Mouse (Mus musculus): ENCODE data around the gene Avpr1b. TPM values are rescaled to one million over a fixed set of nuclear protein-coding genes. Genes with fewer than 3 reads are reported as not detected.
"Not testable (repeated sequence)": the region's sequence is repeated elsewhere in the genome, so short reads cannot be mapped to it uniquely, and the experiment has no call there.

Gene Avpr1b
- polyA plus RNA-seq, 1 experiment from 2014 or later, result not detected

DNA sequence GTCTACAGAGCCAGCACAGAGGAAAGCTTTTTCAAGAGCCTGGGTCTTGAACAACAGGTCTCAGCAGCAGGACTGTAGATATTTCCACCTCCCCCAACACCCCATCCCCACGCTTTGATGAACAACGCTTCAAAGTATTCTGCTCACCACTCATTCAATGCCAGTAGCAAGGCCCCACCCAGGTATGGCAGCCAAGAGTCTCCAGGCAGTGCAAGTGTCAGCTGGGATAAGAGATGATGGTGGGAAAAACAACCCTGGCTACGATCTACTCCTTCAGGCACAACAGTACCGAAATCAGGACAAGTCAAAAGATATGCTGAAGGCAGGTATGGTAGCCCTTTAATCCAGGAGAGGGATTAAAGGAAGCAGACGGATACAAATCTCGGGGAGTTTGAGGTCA, 27.2 kb downstream of the Avpr1b start:
- Histone ChIP-seq H3K36me3 (no peaks in the 10 kb centered on the region), H3K4me3 (no peak overlapping the region), H3K4me1 (peaks cover 17% of the 10 kb centered on the region), H3K9me3 (no peaks in the 10 kb centered on the region), H3K27me3 (ENCODE audit: insufficient read depth, poor library complexity, severe bottlenecking) (no peaks in the 10 kb centered on the region), H3K27ac (no peak overlapping the region)
- WGBS, result 81% methylated on average over 6 of the region's 6 CpGs
- DNase-seq (ENCODE audit: low spot score), result peak; percentile 47

DNA sequence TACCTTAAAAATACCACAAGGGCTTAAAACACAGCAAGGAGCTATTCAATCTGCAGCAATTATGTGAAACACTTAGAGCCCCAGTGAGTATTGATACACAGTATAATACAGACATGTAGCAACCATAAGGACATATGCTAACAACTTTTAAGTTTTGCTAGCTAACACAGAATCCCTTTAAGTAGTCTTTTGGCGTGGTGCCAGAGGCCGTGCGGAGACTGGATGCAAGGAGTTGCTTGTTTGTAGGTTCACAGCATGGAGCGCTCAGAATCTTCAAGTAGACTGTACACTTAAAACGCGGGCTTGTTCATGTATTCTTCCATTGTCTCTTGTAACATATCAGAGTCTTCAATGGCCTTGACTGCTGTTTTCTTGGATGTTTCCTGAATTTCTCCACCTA, 33.2 kb downstream of the Avpr1b start:
- not testable (repeated sequence) for H3K4me1 ChIP-seq; H3K27ac ChIP-seq; H3K9me3 ChIP-seq; H3K27me3 ChIP-seq (ENCODE audit: insufficient read depth, poor library complexity, severe bottlenecking); H3K4me3 ChIP-seq; H3K36me3 ChIP-seq
- DNase-seq (ENCODE audit: low spot score), result peak; percentile 33
- WGBS, result 86% methylated on average over 6 of the region's 6 CpGs

DNA sequence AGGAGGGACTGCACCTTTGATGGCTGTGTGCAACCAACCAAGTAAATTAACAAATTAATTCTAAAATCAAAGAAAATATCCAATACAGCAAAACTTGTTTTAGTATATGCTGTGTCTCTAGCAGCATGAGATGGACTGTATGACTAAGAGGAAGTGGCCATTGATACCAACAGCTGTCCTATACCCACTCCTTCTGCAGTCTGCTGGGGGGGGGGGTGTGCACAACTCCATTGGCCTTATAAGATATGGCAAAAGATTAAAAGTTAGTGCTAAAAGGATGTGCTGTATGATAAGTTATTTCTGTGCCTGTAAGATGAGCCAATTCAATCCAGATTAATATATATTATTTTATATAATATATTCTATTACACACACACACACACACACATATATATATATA, 35.5 kb downstream of the Avpr1b start:
- no peak for DNase-seq (ENCODE audit: low spot score)
- H3K4me1 ChIP-seq, result no peaks in the 10 kb centered on the region
- no peaks in the 10 kb centered on the region for H3K36me3 ChIP-seq
- no peak overlapping the region for H3K27ac ChIP-seq
- H3K4me3 ChIP-seq, result no peak overlapping the region
- no peaks in the 10 kb centered on the region for H3K27me3 ChIP-seq (ENCODE audit: insufficient read depth, poor library complexity, severe bottlenecking)
- H3K9me3 ChIP-seq, result no peaks in the 10 kb centered on the region

DNA sequence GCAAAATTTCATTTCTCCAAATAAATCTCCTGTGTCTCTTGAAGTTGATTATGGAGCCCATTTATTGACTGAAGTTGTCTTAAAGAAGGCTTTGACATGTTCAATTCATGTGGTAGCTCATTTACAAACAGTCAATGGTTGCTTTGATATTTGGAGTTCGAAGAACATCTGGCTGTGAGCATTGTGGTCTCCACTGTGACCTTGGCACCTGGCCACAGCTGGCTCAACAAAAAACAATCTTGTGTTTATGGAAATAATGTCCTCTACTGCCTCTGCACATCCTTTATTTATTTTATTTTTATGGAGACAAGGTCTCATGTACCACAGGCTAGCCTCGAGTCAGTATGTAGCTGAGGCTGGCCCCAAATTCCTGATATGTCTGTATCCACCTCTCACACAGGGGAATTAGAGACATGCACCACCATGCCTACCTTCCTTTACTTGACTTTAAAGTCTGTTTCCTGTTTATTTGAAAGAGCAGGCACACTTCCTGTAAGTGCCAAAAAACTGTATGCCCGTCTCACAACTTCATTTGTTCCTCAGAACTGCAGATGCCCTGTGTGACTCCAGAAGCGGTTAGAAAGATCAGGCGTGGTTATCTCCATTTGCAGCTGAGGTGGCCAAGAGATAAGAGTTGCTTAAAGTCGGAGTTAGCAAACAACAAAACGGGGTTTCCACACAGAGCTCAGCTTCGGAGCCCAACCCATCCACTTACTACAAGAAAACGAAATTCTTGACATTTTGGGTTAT, 38.9 kb downstream of the Avpr1b start, which contains the start of gene Ctse:
TSS of gene Ctse (plus strand) at position 516 of the 750 bp plus-strand sequence.
- Histone ChIP-seq H3K4me3 (no peak within 1 kb of the TSS), H3K27me3 (ENCODE audit: insufficient read depth, poor library complexity, severe bottlenecking) (no peaks in the 10 kb centered on the region), H3K4me1 (no peaks in the 10 kb centered on the region), H3K27ac (no peak within 1 kb of the TSS), H3K9me3 (no peaks in the 10 kb centered on the region), H3K36me3 (no peaks in the 10 kb centered on the region)
- 42% methylated on average over 9 of the region's 9 CpGs for WGBS
- no peak for DNase-seq (ENCODE audit: low spot score)

DNA sequence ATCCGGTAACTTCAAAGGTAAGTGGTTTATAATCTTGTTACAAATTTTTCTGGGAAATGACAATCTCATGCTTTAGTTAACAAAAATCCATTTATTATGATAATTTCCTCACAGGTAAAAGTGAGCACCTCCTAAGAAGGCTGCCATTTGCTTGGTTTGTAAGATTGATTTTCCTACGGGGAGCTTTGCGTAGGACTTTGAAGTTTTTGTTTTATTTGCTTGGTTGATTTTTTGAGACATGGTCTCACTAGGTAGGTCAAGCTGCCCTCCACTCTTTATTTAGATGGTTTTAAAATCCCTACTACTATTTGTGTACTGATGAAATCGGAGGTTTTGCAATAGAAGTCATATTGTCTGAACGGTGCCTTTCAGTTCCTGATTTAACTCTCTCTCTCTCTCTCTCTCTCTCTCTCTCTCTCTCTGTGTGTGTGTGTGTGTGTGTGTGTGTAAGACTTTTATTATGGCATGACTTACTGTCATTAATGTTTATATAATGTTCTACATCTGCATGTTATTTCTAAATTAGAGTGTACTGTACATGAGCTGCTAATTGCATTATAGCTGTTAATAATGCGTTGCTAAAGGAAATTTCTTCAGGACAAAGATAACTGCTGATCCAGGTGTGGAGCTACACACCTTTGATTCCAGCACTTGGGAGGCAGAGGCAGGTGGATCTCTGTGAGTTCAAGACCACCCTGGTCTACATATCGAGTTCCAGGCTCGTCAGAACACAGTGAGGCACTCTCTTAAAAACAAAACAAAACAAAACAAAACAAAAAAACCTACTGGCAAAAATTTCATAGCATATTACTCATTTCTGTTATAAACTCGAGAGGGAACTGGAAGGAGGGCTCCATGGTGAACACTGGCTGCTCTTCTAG, 39.7 kb downstream of the Avpr1b start:
- no peak for DNase-seq (ENCODE audit: low spot score)
- H3K27me3 ChIP-seq (ENCODE audit: insufficient read depth, poor library complexity, severe bottlenecking), result no peaks in the 10 kb centered on the region
- no peak overlapping the region for H3K4me3 ChIP-seq
- no peaks in the 10 kb centered on the region for H3K9me3 ChIP-seq
- H3K36me3 ChIP-seq, result no peaks in the 10 kb centered on the region
- whole genome bisulfite sequencing, result 88% methylated on average over 9 of the region's 9 CpGs
- no peak overlapping the region for H3K27ac ChIP-seq
- no peaks in the 10 kb centered on the region for H3K4me1 ChIP-seq

DNA sequence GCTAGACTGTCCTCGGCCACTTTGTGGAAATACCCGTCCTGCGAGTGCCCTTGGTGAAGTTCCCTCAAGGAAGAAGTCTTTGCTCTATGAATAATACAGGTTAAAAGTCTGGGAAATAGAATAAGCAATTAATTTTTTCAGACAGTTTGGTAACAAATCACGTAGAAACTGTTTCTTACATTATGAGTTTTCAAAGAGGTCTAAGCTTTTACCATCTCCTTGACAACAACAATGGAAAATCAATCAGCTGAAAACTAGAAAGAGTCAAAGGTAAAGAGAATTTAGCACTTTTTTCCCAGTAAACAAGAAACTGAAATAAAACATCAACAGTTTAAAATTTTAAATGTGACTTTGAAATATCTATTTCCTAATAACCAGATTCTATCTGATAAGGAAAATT, 41.0 kb downstream of the Avpr1b start:
- DNase-seq (ENCODE audit: low spot score), result no peak
- Histone ChIP-seq H3K4me1 (no peaks in the 10 kb centered on the region), H3K36me3 (no peaks in the 10 kb centered on the region), H3K27ac (no peak overlapping the region), H3K27me3 (ENCODE audit: insufficient read depth, poor library complexity, severe bottlenecking) (no peaks in the 10 kb centered on the region), H3K4me3 (no peak overlapping the region), H3K9me3 (no peaks in the 10 kb centered on the region)
- WGBS, result 87% methylated on average over 4 of the region's 4 CpGs

DNA sequence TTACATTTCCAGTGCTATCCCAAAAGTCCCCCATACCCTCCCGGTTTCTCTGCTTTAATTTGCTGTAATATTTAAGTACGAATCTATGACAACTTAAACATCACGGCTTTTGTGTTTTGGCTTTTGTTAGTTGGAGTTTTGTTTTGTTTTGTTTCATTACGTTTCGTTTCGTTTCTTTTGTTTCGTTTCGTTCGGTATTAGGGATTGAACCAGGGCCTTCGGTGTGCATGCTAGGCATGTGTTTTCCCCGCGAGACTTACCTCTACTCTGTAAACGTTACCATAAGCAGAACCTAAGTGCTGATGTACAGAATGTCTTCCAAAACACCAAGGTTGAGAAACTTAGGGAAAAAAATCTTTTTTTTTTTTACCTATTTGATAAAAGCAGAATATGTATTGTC, 42.5 kb downstream of the Avpr1b start:
- 90% methylated on average over 13 of the region's 13 CpGs for WGBS
- no peak for DNase-seq (ENCODE audit: low spot score)

DNA sequence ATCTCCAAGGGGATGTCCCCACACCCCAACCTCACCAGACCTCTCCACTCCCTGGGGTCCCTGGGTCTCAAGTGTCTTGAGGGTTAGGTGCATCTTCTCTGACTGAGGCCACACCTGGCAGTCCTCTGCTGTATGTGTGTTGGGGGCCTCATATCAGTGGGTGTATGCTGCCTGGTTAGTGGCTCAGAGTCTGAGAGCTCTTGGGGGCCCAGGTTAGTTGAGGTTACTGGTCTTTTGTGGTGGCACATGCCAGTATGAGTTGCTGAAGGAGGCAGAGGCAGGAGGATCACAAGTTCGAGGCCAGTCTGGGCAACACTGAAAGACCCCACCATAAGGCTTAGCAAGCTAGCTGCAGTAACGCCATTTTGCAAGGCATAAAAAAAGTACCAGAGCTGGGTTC, 43.2 kb downstream of the Avpr1b start:
- 89% methylated on average over 2 of the region's 2 CpGs for WGBS
- Histone ChIP-seq H3K27me3 (ENCODE audit: insufficient read depth, poor library complexity, severe bottlenecking) (no peaks in the 10 kb centered on the region), H3K4me1 (no peaks in the 10 kb centered on the region), H3K27ac (no peak overlapping the region), H3K36me3 (no peaks in the 10 kb centered on the region), H3K4me3 (no peak overlapping the region), H3K9me3 (no peaks in the 10 kb centered on the region)
- peak; percentile 62 for DNase-seq (ENCODE audit: low spot score)

More for the DNA sequence above, 42.5 kb downstream of the Avpr1b start:
- Histone ChIP-seq H3K4me1 (no peaks in the 10 kb centered on the region), H3K27ac (no peak overlapping the region), H3K9me3 (no peaks in the 10 kb centered on the region), H3K4me3 (no peak overlapping the region), H3K36me3 (no peaks in the 10 kb centered on the region), H3K27me3 (ENCODE audit: insufficient read depth, poor library complexity, severe bottlenecking) (no peaks in the 10 kb centered on the region)

DNA sequence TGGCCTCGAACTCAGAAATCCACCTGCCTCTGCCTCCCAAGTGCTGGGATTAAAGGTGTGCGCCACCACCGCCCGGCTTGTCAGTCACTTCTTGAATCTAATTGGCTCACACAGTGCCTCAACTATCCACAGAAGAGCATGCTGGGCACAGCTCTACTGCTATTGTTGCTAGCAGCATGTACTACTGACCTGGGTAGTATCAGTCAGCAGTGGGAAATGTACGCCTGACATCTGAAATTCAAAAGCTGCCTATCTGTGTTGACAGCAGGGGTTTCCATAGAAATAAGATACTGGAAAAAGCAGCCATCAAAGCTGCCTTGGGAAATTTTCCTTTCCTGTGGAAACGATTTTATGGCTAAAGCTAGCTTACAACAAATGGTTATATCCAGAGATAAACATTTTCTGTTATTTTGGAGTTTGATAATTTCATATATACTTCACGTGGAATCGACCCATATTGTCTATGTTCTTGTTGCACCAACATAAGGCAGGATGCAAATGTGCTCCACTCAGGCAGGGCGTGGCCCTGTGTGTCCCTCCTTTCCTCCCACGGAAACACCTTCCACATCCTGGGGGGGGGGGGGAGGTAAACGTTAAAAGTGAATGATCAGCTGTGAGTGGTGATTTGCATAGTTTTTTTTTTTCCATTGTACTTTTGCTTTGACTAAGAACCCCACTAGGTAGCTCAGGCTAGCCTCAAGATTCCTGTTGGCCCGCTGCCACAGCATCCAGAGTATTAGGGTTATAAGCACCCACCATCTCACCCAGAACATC, 53.8 kb downstream of the Avpr1b start:
- DNase-seq (ENCODE audit: low spot score), result peak; percentile 73
- Histone ChIP-seq H3K36me3 (no peaks in the 10 kb centered on the region), H3K27ac (peak overlapping the region; percentile 53; the same call in 1 of the 2 replicates), H3K4me3 (no peak overlapping the region), H3K27me3 (ENCODE audit: insufficient read depth, poor library complexity, severe bottlenecking) (no peaks in the 10 kb centered on the region), H3K9me3 (no peaks in the 10 kb centered on the region), H3K4me1 (peaks cover 14% of the 10 kb centered on the region)
- 65% methylated on average over 12 of the region's 12 CpGs for WGBS

DNA sequence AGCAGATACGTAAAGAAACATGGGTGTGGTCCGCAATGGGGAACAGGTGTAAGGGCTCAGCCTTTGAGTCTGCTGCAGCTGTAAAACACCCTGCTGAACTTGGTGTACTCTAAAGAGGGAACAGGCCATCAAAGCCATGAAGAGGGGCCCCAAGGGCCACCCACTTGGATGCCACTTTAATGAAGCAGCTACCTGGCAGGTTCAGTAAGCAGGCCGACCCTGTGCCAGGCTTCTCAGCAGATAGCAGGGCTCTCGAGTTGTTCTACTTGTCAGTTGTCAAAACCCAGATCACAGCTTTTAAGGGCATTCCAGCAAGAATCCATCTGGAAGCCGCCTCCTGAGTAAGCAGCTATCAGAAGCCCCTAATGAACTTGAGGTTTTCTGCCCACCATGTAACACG, 56.6 kb downstream of the Avpr1b start:
- Histone ChIP-seq H3K36me3 (no peaks in the 10 kb centered on the region), H3K27me3 (ENCODE audit: insufficient read depth, poor library complexity, severe bottlenecking) (0 out of 2 replicates have a peak, but pooled peaks cover 4% of the 10 kb centered on the region), H3K4me3 (no peak overlapping the region), H3K27ac (no peak overlapping the region), H3K4me1 (peaks cover 14% of the 10 kb centered on the region), H3K9me3 (no peaks in the 10 kb centered on the region)
- DNase-seq (ENCODE audit: low spot score), result peak; percentile 72
- 68% methylated on average over 6 of the region's 6 CpGs for WGBS

DNA sequence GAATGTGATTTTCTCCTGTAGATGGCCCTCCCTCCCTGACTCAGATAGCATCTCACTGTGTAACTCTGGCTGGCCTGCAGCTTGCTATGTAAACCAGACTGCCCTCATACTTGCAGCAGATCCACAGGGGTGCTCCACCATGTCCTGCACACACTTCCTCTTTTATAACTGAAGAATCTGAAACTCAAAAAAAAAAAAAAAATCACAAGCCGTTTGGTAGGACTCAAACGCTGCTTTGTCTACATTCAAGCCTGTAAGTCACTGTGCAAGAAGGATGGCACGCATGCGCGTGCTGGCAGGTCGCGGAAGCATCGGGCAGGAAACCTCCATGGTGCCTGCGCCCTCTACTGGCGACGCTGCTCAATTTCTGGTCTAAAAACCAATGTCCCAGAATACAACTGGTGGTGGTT, 58.9 kb downstream of the Avpr1b start:
- H3K4me3 ChIP-seq, result peak overlapping the region; percentile 39; the same call in 1 of the 2 replicates
- no peaks in the 10 kb centered on the region for H3K9me3 ChIP-seq
- H3K36me3 ChIP-seq, result no peaks in the 10 kb centered on the region
- peak overlapping the region; percentile 71 for H3K27ac ChIP-seq
- DNase-seq (ENCODE audit: low spot score), result peak; percentile 95
- under 1% methylated on average over 11 of the region's 11 CpGs for whole genome bisulfite sequencing
- H3K27me3 ChIP-seq (ENCODE audit: insufficient read depth, poor library complexity, severe bottlenecking), result 0 out of 2 replicates have a peak, but pooled peaks cover 4% of the 10 kb centered on the region
- H3K4me1 ChIP-seq, result peaks cover 14% of the 10 kb centered on the region

DNA sequence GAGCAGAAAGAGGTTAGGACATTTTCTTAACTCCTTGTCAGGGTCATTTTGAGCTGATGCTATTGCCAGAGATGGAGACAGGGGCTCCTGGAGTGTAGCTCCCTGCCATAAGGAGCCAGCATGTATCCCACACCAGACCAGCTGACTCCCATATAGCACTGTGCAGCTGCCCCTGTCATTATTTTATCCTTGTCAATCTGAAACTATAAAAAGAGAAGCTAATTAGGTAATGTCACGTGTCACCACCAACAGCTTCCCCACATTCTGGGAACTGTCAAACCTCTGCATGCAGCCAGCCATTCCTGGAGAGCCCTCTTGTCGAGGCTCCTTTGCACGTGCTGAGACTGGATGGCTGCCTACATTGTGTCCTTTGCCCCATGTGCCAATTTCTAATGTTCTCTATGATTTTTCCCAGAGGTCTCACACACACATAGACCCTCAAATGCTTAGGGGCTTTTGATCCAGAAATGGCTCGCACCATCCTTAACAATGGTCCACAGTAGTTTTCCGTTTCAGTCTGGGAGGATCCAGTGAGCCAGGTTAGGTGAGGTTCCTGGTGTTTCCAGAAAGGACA, 60.6 kb downstream of the Avpr1b start:
- Histone ChIP-seq H3K4me3 (no peak overlapping the region), H3K27me3 (ENCODE audit: insufficient read depth, poor library complexity, severe bottlenecking) (0 out of 2 replicates have a peak, but pooled peaks cover 8% of the 10 kb centered on the region), H3K4me1 (peaks cover 4% of the 10 kb centered on the region; the same call in 1 of the 2 replicates), H3K27ac (no peak overlapping the region), H3K36me3 (no peaks in the 10 kb centered on the region), H3K9me3 (no peaks in the 10 kb centered on the region)
- DNase-seq (ENCODE audit: low spot score), result peak; percentile 54
- 63% methylated on average over 5 of the region's 5 CpGs for WGBS
